Mouse (Mus musculus): Measurements from ENCODE around the gene Pard6b. TPM values are rescaled to one million over a fixed set of nuclear protein-coding genes. Genes with fewer than 3 reads are reported as not detected.

Gene Pard6b
- polyA plus RNA-seq (2012; rRNA removed; ENCODE audit: low replicate concordance): 2.1 and 3.8 TPM in 2 replicates

GRCm38 (mm10) chr2:168080431-168081246 is at the start of gene Pard6b:
TSS of gene Pard6b (plus strand) at chr2:168081004.

Other genes with a start within 250 kb of the Pard6b start
- gene Ptpn1, start 148.9 kb upstream of the Pard6b start, polyA plus RNA-seq (2012; rRNA removed; ENCODE audit: low replicate concordance): 56.3 and 103 TPM in 2 replicates
- 10.6 and 19.9 TPM in 2 replicates for gene Ripor3, start 70.4 kb upstream of the Pard6b start, polyA plus RNA-seq (2012; rRNA removed; ENCODE audit: low replicate concordance)
- gene Adnp, start 126.1 kb downstream of the Pard6b start, polyA plus RNA-seq (2012; rRNA removed; ENCODE audit: low replicate concordance): 18.1 and 21.5 TPM in 2 replicates
- gene Gm20716, start 149.4 kb downstream of the Pard6b start, polyA plus RNA-seq (2012; rRNA removed; ENCODE audit: low replicate concordance): 2.5 TPM in 1 of 2 replicates, not detected in the other
- 25.9 and 26.1 TPM in 2 replicates for gene Dpm1, start 149.6 kb downstream of the Pard6b start, polyA plus RNA-seq (2012; rRNA removed; ENCODE audit: low replicate concordance)
- 7.9 and 47.9 TPM in 2 replicates for gene Mocs3, start 149.6 kb downstream of the Pard6b start, polyA plus RNA-seq (2012; rRNA removed; ENCODE audit: low replicate concordance)
- 0.13 and 0.62 TPM in 2 replicates for gene Kcng1, start 200.7 kb downstream of the Pard6b start, polyA plus RNA-seq (2012; rRNA removed; ENCODE audit: low replicate concordance)